Mouse (Mus musculus): ENCODE results near the gene 1700088E04Rik.

1700088E04Rik gene

DNA sequence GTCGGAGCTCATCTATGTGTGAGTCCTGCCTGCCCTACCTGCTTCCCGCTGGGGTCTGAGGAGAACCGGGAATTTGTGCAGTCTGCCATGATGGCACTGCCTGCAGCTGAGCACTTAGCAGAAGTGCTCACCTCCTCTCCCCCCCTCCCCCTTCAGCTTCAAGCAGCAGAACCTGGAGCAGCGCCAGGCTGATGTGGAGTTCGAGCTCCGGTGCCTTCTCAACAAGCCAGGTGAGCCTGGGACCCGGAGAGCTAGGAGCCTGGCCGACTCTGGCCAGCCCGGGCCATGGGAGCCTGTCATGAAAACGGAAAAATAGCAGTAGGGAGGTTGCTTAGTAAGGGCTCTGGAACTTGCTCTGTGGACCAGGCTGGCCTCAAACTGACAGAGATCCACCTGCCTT is 10.3 kb downstream of the 1700088E04Rik start:
- peak in 1 of 2 experiments; percentile 38 for DNase-seq

DNA sequence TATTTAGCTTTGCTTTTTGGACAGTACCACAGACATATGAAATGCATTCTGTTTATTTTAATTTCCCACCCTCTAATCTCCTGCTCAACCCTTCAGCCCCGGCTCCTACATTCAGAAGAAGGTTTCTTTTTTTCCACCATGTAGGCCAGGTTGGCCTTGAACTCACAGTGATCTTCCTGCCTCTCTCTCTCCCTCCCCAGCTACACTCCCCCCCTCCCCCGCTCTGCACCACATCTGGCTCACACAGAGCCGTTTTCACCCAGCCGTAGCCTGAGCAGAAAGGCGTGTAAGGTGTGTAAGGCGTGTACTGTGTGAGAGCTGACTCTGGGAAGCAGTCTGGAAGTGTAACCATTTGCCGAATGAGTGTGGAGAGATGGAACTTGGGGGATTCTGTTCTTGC is 11.7 kb downstream of the 1700088E04Rik start:
- DNase-seq = no peak

DNA sequence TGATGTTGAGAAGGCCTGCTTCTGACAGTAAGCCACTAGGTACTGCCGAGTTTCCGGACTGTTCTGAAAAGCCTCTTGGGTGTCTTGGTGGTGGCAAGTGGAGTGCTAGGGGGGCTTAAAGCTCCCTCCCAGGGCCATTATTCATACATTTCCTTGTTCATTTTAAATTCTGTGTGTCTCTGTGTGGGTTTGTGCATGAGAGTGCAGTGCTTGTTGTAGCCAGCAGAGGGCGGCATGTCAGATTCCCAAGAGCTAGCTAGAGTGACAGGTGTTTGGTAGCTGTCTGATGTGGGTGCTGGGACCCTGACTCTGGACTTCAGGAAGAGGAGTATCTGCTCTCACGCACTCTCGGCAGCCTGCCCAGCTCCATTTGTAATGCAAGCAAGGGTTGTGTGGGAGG is 12.8 kb downstream of the 1700088E04Rik start:
- no peak for DNase-seq

DNA sequence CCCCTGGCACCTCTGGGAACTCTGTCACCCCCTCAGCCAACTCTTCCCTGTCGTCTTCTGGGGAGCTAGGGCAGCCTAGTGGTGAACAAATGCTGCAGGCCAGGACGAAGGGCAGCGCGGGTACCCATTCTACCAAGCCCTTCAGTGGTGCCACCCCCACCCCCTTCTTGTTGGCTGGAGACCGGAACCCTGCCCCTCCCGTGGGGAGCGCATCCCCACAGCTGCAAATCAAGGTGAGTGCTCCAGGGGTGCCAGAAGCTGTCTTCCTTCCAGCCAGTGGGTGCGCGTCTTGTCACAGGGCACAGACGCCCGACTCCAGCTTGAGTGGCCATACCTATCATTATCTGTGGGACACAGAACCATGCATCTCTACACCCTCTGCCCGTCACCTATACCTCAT is 14.0 kb downstream of the 1700088E04Rik start:
- no peak for DNase-seq

DNA sequence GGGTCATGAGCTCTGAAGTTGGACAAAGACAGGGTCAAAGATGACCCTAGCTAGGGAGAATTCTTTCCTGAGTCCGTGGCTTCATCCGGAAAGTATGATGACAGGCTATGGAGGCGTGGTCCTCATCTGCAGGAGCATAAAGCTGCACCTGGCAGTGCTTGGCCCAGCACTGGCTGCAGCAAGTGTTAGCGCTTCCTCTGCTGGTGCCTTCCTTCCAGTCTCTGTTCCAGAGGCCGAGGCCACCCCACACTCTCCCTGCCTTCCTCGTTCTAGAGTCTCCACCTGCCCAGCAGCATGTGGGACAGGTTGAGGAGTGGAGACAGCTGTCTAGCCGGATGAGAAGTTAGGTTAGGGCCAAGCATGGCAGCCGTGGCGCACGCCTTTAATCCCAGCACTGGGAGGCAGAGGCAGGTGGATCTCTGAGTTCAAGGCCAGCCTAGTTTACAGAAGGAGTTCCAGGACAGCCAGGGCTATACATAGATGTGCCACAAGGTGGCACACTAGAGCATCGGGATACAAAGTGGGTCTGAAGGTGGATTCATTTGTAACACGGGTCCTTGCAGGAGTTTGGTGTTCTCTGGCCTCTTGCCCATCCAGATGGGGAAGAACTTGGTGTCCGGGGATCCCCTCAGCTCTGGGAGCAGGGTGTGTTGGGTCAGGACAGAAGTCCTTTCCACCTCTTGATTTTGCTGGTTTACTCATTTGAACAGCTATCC is 14.7 kb downstream of the 1700088E04Rik start:
- DNase-seq = peak; percentile 58 to 69

DNA sequence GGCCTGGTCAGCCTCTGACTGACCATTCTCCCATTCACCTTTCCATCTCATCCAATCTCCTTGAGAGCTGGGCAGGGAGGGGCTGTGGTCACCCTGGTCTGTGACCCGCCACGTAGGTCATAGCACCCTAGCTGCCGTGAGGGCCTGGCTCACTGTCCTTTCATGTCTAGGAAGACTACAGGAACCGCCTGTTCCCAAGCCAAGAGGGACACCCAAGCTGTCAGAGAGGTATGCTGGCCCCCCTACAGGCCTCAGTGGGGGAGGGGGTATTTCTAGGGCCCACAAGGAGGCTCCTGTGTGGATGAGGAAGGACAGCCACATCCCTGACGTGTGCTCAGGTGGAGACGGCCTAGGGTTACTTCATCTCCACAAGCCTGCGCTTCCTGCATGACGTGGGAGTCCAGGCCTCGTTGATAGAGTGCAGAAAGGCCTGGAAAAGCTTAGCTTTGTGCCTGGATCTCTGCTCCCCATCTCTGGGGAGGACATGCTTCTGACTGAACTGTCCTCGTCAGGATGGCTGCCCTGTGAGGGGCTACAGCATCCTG is 16.6 kb downstream of the 1700088E04Rik start:
- DNase-seq = no peak

DNA sequence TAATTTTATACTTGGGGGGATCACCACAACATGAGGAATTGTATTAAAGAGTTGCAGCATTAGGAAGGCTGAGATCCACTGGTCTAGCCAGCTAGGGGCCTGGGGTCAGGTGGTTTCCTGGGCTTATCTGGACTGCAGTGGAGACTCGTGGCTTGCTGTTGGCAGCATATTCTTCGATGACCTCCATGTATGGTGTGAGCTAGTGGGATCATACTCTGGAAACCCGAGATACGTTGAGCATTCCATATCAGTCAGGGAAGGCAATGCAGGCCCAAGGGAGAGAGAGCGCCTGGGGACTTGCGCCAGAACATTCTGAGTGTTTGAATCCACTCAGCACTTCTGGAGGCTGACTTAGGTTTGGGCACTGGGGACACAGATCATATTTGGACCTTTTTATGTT is 17.3 kb downstream of the 1700088E04Rik start:
- no peak for DNase-seq

DNA sequence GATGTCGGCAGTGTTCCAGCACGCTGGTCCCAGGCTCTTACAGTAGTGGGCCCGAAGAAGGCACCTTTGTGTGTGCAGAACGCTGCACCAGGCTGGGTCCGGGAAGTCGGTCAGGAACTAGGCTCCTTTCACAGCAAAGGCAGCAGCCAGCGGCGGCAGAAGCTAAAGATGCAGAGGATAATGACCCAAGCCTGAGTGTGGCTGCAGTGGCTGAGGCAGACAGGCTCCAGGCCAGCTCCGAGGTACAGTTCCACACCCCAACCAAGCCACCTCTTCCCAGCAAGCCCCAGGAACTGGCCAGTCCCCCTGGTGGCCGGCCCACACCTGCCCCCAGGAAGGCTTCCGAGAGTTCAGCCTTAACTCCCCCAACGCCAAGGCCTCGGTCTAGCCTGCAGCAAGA is 18.5 kb downstream of the 1700088E04Rik start:
- no peak for DNase-seq

DNA sequence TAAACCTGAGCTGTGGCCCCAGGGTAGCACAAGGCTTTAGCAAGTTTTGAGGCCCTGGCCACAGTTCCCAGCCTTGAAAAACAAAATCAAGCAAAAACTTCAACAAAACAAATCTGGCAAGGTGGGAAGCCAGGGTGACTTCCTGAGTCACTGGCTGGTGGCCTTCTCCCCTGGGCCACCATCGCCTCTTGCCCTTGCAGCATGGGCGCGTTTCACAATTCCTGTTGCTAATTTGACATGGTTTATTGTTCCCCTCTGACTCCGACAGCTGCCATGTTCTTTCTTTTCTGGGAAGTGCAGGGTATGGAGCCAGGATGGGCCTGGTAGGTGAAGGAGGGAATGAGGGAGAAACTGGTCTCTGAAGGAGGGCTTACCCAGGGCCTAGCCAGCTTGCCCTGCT is 18.9 kb downstream of the 1700088E04Rik start:
- no peak for DNase-seq

DNA sequence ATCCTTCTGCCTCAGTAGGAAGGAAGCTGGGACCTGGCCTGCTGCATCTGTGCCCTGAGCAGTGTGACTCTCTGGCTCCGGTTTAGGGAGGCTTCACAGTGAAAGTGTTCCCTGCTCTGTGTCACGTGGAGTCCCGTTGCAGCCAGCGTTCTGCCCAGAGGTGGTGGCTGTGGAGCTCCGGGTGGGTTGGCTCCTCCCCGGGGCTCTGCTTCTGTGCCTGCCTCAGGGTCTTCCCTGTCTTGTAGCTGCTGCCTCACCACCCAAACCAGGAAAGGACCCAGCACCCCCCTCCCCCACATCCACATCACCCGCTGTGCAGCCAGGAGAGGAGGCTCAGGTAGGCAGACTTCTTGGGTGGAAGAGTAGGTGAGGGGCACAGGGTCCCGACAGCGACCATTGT is 21.6 kb downstream of the 1700088E04Rik start:
- no peak for DNase-seq

DNA sequence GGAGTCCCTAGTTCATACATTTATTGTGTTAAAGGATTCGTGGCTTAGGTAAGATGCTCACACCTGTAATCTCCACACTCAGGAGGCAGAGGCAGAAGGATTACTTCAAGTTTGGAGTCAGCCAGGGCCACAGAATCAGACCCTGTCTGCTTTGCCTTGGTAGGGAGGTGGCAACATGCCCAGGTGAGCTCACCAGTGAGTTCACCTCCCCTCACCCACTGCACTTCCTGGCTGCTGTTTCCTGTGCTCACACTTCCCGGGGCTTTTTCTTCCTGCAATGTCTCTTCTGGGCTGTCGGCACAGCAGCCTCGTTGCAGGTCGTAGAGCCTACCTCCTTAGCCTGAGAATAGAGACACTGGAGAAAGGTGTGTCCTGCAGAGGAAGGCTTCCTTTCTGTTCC is 25.8 kb downstream of the 1700088E04Rik start:
- DNase-seq = no peak

DNA sequence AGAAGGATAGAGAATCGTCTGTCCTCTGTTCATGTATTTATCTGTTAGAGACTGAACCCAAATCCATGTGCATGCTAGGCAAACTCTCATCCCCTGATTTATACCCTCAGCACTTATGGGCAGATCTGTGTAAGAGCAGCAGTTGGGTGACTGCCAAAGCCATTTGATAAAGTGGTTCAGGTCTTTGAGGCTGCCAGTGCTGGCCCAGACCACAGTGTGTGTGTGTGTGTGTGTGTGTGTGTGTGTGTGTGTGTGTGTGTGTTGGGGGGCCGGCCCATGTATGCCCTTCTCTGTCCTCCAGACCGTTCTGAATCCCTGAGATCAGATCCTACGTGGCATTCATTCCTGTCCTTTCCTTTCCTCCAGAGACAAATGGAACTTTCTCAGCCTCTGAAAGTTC is 29.3 kb downstream of the 1700088E04Rik start:
- DNase-seq = no peak

DNA sequence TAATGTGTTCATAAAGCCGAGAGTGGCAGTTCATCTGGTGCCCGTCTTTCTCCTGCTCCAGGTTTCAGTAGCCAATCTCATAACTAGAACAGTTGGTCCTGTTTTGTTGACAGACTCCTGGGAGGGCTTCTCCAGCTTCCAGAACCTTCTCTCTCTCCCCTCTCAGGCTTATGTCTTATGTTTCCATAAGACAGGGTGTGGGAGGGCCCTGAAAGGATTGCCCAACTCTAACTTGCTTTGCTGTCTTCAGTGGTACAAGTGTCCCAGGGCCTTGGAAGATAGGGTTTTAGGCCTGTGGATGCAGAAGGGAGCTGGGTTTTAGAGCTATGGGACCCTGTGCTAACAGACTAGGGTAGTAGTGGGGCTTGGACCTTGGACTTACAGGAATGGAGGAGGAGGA is 30.5 kb downstream of the 1700088E04Rik start:
- DNase-seq = no peak

DNA sequence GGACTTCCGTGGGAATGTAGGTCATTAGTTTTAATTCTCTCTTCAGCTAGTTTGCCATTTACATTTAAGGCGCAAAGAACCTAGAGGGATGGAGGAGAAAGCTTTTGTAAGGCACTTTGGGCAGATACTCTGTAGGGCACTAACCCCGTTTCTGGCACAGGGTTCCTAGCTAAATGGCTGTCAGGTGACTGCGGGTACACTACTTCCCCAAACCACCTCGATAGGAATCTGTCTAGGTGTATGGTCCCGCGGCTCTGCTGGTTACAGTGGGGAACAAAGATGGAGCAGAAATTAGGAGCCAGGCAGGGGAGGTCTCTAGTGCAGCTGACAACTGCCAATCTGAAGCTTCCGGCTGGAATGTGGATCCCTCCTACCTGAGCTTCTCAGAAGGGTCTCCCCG is 31.0 kb downstream of the 1700088E04Rik start:
- no peak for DNase-seq

DNA sequence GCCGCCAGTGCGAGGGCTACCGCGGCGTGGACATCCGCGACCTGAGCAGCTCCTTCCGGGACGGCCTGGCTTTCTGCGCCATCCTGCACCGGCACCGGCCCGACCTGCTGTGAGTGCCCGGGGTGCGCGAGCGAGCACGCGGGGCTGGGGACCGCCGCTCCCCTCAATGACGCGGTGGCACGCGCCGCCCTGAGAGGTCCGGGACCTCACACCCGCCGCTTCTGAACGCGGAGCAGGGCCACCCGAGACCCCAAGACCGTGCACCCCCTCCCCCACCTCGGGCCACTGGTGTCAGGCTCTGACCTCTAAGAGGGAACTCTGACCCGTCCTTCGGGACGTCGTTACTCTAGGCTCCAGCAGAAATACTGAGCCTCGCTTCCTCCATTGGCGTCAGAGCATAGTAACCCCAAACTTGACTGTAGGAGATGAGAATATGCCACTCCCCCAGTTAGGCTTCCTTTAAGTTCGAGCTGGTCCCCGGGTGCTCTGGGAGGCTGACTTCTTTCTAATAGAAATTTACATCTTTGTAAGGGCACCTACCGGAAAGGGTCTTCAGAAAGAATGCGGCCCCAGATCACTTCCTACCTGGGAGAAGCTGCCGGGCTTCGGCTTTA is 31.6 kb downstream of the 1700088E04Rik start:
- DNase-seq = peak in 1 of 2 experiments; percentile 62

DNA sequence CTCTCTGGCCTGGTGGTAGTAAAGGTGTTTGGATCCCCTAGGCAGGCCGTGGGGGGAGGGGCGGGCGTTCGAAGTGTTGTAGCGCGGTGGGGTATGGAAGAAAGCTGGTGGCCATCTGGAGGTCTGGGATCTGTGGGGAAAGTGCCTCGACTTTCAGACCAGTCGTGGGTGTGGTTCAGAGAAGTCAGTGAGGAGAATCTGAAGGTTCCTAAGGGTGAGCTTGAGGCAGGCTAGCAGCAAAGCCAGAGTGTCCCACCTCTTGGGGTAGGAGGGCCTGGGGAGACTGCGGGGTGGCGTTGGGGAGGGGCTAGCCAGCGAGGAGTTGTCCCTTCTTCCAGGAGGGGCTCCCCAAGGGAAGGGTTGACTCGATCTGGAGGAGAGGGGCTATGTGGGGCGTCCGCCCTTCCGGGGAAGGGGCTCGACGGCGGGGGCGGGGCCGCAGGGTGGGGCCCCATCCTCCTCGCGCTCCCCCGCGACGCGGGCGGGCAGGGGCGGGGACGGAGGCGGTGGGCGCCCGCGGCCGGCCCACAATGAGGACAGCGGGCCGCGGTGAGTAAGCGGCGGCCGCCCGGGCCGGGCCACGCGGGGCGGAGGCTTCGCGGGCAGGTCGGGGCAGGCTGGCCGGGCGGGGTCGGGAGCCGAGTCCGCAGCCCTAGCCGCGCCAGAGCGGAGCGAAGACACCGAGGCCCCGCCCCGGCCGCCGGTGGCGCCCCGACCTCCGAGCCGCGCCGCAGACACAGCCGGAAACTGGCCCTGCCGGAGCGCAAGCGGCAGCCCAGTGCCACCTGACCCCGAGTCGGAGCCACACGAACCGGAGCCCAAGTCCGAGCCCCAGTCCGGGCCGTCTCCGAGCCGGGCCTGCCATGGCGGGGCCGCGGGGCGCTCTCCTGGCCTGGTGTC is 32.4 kb downstream of the 1700088E04Rik start, which contains the start of gene Micall1:
Gene Micall1, plus strand, starts transcription at position 478 of the 900 bp plus-strand sequence.
- DNase-seq = peak; percentile 77 to 82

DNA sequence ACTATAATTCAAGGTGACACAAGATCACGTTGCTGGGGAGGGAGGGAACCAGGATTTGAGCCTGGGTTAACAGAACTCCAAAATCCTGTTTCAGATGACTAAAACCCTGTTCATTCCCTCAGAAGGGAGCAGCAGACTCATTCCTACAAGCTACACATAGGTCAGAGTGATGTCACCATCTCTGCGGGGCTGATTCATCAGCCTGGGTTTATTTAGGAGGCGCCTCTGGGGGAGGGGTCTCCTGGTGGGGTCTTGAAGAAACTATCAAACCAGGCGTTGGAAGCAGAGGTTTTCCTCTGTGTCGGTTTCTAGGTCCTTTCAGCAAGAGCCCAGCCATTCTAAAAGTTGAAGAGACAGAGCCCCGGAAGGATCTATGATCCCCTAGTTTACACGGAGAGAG is 33.1 kb downstream of the 1700088E04Rik start:
- no peak for DNase-seq

DNA sequence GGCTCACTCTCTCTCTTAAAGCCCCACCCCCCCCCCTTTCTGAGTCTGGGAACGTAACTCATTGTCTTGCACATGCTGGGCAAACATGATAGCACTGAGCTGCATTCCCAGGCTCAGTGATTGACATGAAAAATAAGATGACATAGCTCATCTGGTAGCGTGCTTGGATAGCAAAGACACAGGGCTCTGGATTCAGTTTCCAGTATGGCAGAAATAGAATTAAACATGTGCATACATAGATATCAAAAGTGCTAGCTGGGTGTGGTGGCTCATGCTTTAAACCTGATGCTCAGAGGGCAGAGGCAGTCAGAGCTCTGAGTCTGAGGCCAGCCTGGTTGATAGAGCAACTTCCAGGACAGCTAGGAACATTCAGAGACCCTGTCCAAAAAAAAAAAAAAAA is 35.2 kb downstream of the 1700088E04Rik start:
- DNase-seq = no peak

DNA sequence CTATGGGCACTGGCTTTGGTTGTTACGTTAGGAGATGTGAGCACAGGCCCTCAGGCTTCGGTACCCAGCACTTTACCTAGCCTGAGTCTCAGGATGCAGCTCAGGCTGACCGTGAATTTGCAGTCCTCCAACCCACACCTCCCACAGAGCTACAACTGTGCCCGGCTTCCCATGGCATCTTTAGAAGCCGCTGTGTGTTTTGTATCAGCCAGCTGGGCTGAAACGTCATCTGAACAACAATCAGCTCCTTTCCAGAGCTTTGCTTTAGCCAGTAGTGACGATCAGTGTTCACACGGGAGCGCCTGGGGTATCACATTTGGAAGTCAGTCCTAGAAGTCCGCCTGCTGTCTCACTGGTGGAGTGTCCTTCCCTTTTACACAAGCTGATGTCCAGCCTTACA is 37.8 kb downstream of the 1700088E04Rik start:
- no peak for DNase-seq

DNA sequence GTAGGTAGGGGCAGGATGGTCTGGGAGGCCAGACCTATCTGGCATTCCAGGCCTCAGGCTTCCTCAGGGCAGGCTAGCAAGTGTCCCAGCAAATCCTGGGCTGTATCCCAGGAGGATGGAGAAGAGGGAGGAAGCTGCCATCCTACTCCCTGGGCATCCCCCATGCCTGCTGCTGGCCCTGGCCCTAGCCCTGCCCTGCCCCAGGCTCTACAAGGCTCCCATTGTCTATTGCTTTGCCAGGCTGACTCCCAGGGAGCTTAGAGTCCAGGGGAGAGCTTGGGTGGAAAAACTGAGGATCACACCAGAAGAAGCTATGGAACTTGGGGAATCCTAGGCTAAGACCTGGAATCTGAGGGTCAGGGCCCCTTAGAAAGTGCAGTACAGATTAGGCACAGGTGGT is 39.5 kb downstream of the 1700088E04Rik start:
- DNase-seq = no peak

DNA sequence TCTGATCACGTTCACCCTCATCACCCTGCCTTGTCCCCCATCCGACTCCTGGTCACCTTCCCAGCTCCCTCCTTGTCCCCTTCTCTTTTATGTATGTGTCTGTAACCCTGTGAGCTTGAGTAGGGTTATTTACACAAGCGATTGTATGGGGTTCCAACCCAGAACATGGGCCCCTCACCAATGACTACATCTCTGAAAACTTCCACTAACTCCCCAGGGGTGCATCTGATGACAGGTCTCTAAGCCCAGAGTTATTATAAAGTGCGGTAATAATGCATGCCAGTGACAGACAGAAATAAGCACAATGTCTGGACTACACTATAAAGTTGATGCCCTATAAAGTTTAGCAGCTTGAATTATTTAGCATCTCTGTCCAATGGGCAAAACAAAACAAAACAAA is 40.7 kb downstream of the 1700088E04Rik start:
- DNase-seq = no peak

DNA sequence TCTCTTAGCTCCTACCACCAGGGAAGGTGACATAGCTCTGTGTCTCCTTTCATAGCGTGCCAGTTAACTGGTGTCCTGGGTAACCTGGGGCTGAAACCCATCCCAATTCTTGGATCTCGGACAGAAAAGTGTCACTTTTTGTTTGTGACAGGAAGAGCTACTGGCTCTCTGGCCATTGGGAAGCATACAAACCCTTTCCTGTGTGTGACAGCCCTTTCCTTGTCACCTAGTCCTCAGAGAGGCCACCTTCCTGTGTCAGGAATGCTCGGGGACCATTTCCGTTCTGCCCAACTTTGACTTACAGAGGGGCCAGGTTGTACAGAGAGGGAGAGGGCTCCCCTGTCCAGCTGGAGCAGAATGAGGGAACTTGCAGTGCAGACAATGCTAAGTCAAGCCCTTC is 41.6 kb downstream of the 1700088E04Rik start:
- DNase-seq = no peak

DNA sequence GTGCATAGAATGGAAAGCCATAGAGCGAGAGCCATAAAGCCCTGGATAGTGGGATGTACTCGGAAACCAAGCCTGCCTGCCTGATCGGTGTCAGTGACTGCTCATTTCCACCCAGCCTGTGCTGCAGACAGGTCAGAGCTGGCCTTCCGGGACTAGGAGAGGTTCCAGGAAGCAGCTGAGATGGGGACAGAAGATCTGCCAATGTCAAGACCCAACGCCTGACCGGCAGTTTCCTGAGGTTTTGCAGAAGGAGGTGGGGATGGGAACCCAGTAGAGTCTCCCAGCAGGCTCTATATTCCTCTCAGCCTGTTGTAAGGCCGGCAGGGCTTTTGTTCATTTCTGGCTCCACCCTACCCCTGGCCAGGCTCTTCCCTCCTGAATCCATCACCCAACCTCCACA is 42.2 kb downstream of the 1700088E04Rik start:
- no peak for DNase-seq
